Mouse (Mus musculus) olfactory bulb, adult 2 months (tissue): ENCODE data around the gene Arel1.

ENCODE experiments used
- CTCF ChIP-seq: fragments of 200-500 bp; IDR thresholded peaks from 2 replicates; pipeline ENCODE4 v1.5.1; 2012; ENCODE audit warnings: low read depth, mild to moderate bottlenecking, low read length, moderate library complexity; ENCODE audit not compliant: insufficient read depth
- POLR2A ChIP-seq: fragments of 200-500 bp; IDR thresholded peaks from 2 replicates; pipeline ENCODE4 v1.6.1; 2012; ENCODE audit warnings: mild to moderate bottlenecking, low read depth, low read length, moderate library complexity; ENCODE audit not compliant: insufficient read depth

DNA sequence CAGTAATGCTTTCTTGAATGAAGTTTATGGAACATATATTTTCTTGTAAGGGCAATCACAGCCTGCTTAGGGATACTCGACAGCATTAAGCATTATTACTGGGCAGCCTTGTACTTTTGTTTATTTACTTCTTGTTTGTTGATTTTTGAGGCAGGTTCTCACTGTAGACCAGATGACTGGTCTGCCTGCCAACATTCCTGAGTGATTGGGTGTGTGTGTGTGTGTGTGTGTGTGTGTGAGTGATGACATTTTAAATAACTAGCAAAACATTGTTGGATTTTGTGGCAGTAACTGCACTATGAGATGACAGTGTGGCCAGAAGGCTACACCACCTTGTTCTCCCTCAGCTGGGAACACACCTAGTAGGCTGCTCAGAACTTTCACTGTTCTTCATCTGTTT lies 39.1 kb upstream of the Arel1 start:
- no peak for TF ChIP-seq POLR2A
- TF ChIP-seq CTCF, result no peak
